Comparison of ENCODE assay signal across 9 mouse cellular contexts in the genomic region with DNA sequence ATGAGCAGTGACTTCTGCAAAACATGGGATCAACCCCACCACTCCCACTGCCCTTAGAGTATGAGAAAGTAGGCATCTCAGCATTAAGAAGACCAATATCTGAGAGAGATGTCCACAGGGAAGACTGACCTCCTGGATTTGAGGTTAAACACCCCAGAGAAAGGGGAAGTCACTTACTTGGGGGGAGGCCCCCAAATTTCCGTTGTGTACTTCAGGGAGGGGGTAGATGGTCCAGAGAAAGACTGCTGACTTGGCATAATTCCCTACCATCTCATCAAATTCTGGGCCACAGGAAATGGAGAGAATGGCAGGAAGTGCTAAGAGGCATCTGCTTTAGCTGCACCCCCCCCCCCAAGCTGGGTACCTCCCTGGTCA. TPM values are rescaled to one million over a fixed set of nuclear protein-coding genes. Genes with fewer than 3 reads are reported as not detected.
DNase-seq lines count a peak whose midpoint lies in the region; ATAC-seq and TF ChIP-seq lines count a peak whose summit lies in the region.
"Had no signal": no experiment of that assay in that cellular context is flagged by ENCODE, and none has a peak within 500 bp of the region (broad histone marks: within the 10 kb centered on the region; RNA-seq: fewer than 3 reads in every experiment).

No protein-coding gene starts in this region.

- H3K27ac ChIP-seq in intestine, embryonic 14.5 days (ENCODE audit: low read depth) = no peak overlapping the region
- no peak overlapping the region for H3K27ac ChIP-seq in intestine, postnatal 0 days (ENCODE audit: low read depth, low read length)
- peak overlapping the region; percentile 92 for H3K27ac ChIP-seq in bone marrow macrophage, adult 2 months (ENCODE audit: insufficient read depth, low read depth, low read length)
- H3K27ac ChIP-seq in hindbrain, embryonic 10.5 days = peak overlapping the region; percentile 92
- H3K27ac ChIP-seq in midbrain, embryonic 11.5 days (ENCODE audit: low read depth, low read length) = no peak overlapping the region

- H3K4me1 ChIP-seq in intestine, embryonic 14.5 days (replicated peaks; ENCODE audit: control insufficient read depth, insufficient read depth, low read length) = peaks cover 4% of the 10 kb centered on the region
- H3K4me1 ChIP-seq in intestine, postnatal 0 days (replicated peaks; ENCODE audit: control insufficient read depth, insufficient read depth, low read length) = peaks cover 6% of the 10 kb centered on the region; the same call in 1 of the 2 replicates
- H3K4me1 ChIP-seq in bone marrow macrophage, adult 2 months (ENCODE audit: control insufficient read depth, insufficient read depth, low read length) = peaks cover 30% of the 10 kb centered on the region
- H3K4me1 ChIP-seq in hindbrain, embryonic 10.5 days (replicated peaks) = peaks cover 42% of the 10 kb centered on the region
- H3K4me1 ChIP-seq in midbrain, embryonic 11.5 days (ENCODE audit: control insufficient read depth, insufficient read depth, low read length) = peaks cover 16% of the 10 kb centered on the region

- no peak overlapping the region for H3K9ac ChIP-seq in intestine, embryonic 14.5 days (ENCODE audit: low read length)
- H3K9ac ChIP-seq in intestine, postnatal 0 days (ENCODE audit: low read depth, low read length) = no peak overlapping the region
- peak overlapping the region; percentile 81; the same call in 1 of the 2 replicates for H3K9ac ChIP-seq in midbrain, embryonic 11.5 days (ENCODE audit: low read length)

- no peaks in the 10 kb centered on the region for H3K27me3 ChIP-seq in intestine, embryonic 14.5 days (replicated peaks; ENCODE audit: control insufficient read depth, insufficient read depth, low read length)
- no peaks in the 10 kb centered on the region for H3K27me3 ChIP-seq in intestine, postnatal 0 days (replicated peaks; ENCODE audit: control insufficient read depth, insufficient read depth, low read length)
- H3K27me3 ChIP-seq in hindbrain, embryonic 10.5 days (ENCODE audit: insufficient read depth, poor library complexity, severe bottlenecking) = no peaks in the 10 kb centered on the region
- H3K27me3 ChIP-seq in midbrain, embryonic 11.5 days (ENCODE audit: control insufficient read depth, insufficient read depth, low read length) = no peaks in the 10 kb centered on the region

- peak overlapping the region; percentile 79 for H3K4me2 ChIP-seq in intestine, embryonic 14.5 days (ENCODE audit: low read length)
- H3K4me2 ChIP-seq in intestine, postnatal 0 days (replicated peaks; ENCODE audit: low read depth) = no peak overlapping the region; the same call in 1 of the 2 replicates
- H3K4me2 ChIP-seq in midbrain, embryonic 11.5 days = peak overlapping the region; percentile 70

- TF ChIP-seq CTCF in intestine, postnatal 0 days (IDR thresholded peaks at IDR 0.05; ENCODE audit: low read depth) = no peak
- TF ChIP-seq CTCF in bone marrow macrophage, adult 2 months (IDR thresholded peaks at IDR 0.05; ENCODE audit: low read depth, low read length) = no peak

- DNase-seq in intestine, embryonic 14.5 days (ENCODE audit: low spot score) = no peak
- DNase-seq in hindbrain, embryonic 10.5 days (ENCODE audit: low spot score) = no peak
- no peak for DNase-seq in midbrain, embryonic 11.5 days (ENCODE audit: low spot score, missing footprints)
- no peak for DNase-seq in left cerebral cortex, postnatal 14 days (ENCODE audit: low spot score in 2 of 2)
- no peak for DNase-seq in layer of hippocampus, postnatal 10 days (ENCODE audit: low spot score in 2 of 2)
- DNase-seq in cerebellum, postnatal 4 days (ENCODE audit: low spot score in 2 of 2) = no peak

- WGBS in intestine, embryonic 14.5 days = 71% methylated on average over 1 of the region's 1 CpGs
- WGBS in intestine, postnatal 0 days = 72% methylated on average over 1 of the region's 1 CpGs
- 79% methylated on average over 1 of the region's 1 CpGs for WGBS in hindbrain, embryonic 10.5 days
- WGBS in midbrain, embryonic 11.5 days = 79% methylated on average over 1 of the region's 1 CpGs

- H3K36me3 ChIP-seq in intestine, embryonic 14.5 days (ENCODE audit: control insufficient read depth, insufficient read depth, low read length) = peaks cover 27% of the 10 kb centered on the region
- peaks cover 22% of the 10 kb centered on the region; the same call in 1 of the 2 replicates for H3K36me3 ChIP-seq in intestine, postnatal 0 days (ENCODE audit: control insufficient read depth, insufficient read depth)
- H3K36me3 ChIP-seq in hindbrain, embryonic 10.5 days = peaks cover 32% of the 10 kb centered on the region
- H3K36me3 ChIP-seq in midbrain, embryonic 11.5 days (ENCODE audit: control insufficient read depth, insufficient read depth, low read length) = peaks cover 9% of the 10 kb centered on the region

- no peak overlapping the region; the same call in 1 of the 2 replicates for H3K4me3 ChIP-seq in intestine, embryonic 14.5 days (ENCODE audit: low read depth, low read length)
- H3K4me3 ChIP-seq in intestine, postnatal 0 days (ENCODE audit: low read depth, low read length) = no peak overlapping the region; the same call in 1 of the 2 replicates
- peak overlapping the region; percentile 70 for H3K4me3 ChIP-seq in bone marrow macrophage, adult 2 months (ENCODE audit: insufficient read depth, low read length)
- H3K4me3 ChIP-seq in hindbrain, embryonic 10.5 days = peak overlapping the region; percentile 77
- peak overlapping the region; percentile 73 for H3K4me3 ChIP-seq in midbrain, embryonic 11.5 days (ENCODE audit: low read depth, low read length)

- H3K9me3 ChIP-seq in intestine, embryonic 14.5 days (ENCODE audit: control insufficient read depth, low read length) = no peaks in the 10 kb centered on the region
- no peaks in the 10 kb centered on the region for H3K9me3 ChIP-seq in intestine, postnatal 0 days (ENCODE audit: control insufficient read depth)
- H3K9me3 ChIP-seq in hindbrain, embryonic 10.5 days = no peaks in the 10 kb centered on the region
- H3K9me3 ChIP-seq in midbrain, embryonic 11.5 days (ENCODE audit: control insufficient read depth, low read length) = no peaks in the 10 kb centered on the region

- no peak for TF ChIP-seq POLR2A in bone marrow macrophage, adult 2 months (IDR thresholded peaks at IDR 0.05; ENCODE audit: borderline replicate concordance, low read depth, low read length)

- no peak for ATAC-seq in intestine, embryonic 14.5 days (replicated peaks; ENCODE audit: low FRiP score, low TSS enrichment, low read depth)
- no peak for ATAC-seq in intestine, postnatal 0 days
- ATAC-seq in midbrain, embryonic 11.5 days (ENCODE audit: low FRiP score) = no peak

- intact Hi-C loops in left cerebral cortex, postnatal 14 days (cut with DNase I) = loop anchor here (5.0 to 10.0 kb wide), 3 partner anchors 74 to 324 kb away; partner anchors contain the start of genes Rnf167, Slc25a11 and Tm4sf5

RNA-seq across cellular contexts. Expression of gene Arrb2, which starts 1.1 kb away (rescaled TPM):
- 15.8 and 17.9 TPM in 2 replicates for polyA plus RNA-seq in intestine, embryonic 14.5 days (2014; fragmentation: Nextera tagmentation; extraction: Ambion mirVana)
- 7.4 and 7.8 TPM in 2 replicates for polyA plus RNA-seq in intestine, postnatal 0 days (2015; fragmentation: Nextera tagmentation; extraction: Ambion mirVana)
- polyA plus RNA-seq in bone marrow macrophage, adult 2 months (2012; ENCODE audit: insufficient read depth, insufficient read length, missing spikeins) = 520 and 549 TPM in 2 replicates
- polyA plus RNA-seq in hindbrain, embryonic 10.5 days (2016; fragmentation: Nextera tagmentation; extraction: Ambion mirVana) = 31.1 and 32.7 TPM in 2 replicates
- 28.9 and 31.3 TPM in 2 replicates for polyA plus RNA-seq in midbrain, embryonic 11.5 days (2014; fragmentation: Nextera tagmentation; extraction: Ambion mirVana)
- 10 to 100 TPM; 75.1 to 78.6 TPM for total RNA-seq in left cerebral cortex, postnatal 14 days (2021)
- total RNA-seq in layer of hippocampus, postnatal 10 days (2021) = 10 to 100 TPM; 92.5 to 96.0 TPM

RNA-seq across cellular contexts. Expression of gene Med11, which starts 18.2 kb away (rescaled TPM):
- 50.7 and 51.6 TPM in 2 replicates for polyA plus RNA-seq in intestine, embryonic 14.5 days (2014; fragmentation: Nextera tagmentation; extraction: Ambion mirVana)
- polyA plus RNA-seq in intestine, postnatal 0 days (2015; fragmentation: Nextera tagmentation; extraction: Ambion mirVana) = 30.1 and 30.7 TPM in 2 replicates
- polyA plus RNA-seq in bone marrow macrophage, adult 2 months (2012; ENCODE audit: insufficient read depth, insufficient read length, missing spikeins) = 40.5 and 41.6 TPM in 2 replicates
- 48.3 and 49.2 TPM in 2 replicates for polyA plus RNA-seq in hindbrain, embryonic 10.5 days (2016; fragmentation: Nextera tagmentation; extraction: Ambion mirVana)
- polyA plus RNA-seq in midbrain, embryonic 11.5 days (2014; fragmentation: Nextera tagmentation; extraction: Ambion mirVana) = 37.7 and 42.1 TPM in 2 replicates
- 10 to 100 TPM; 14.4 to 15.9 TPM for total RNA-seq in left cerebral cortex, postnatal 14 days (2021)
- 10 to 100 TPM; 20.5 TPM for total RNA-seq in layer of hippocampus, postnatal 10 days (2021)

RNA-seq across cellular contexts. Expression of gene Pelp1, which starts 23.7 kb away (rescaled TPM):
- polyA plus RNA-seq in intestine, embryonic 14.5 days (2014; fragmentation: Nextera tagmentation; extraction: Ambion mirVana) = 34.3 and 41.2 TPM in 2 replicates
- polyA plus RNA-seq in intestine, postnatal 0 days (2015; fragmentation: Nextera tagmentation; extraction: Ambion mirVana) = 9.5 and 9.9 TPM in 2 replicates
- polyA plus RNA-seq in bone marrow macrophage, adult 2 months (2012; ENCODE audit: insufficient read depth, insufficient read length, missing spikeins) = 19.3 and 21.2 TPM in 2 replicates
- 50.6 and 53.0 TPM in 2 replicates for polyA plus RNA-seq in hindbrain, embryonic 10.5 days (2016; fragmentation: Nextera tagmentation; extraction: Ambion mirVana)
- polyA plus RNA-seq in midbrain, embryonic 11.5 days (2014; fragmentation: Nextera tagmentation; extraction: Ambion mirVana) = 32.5 and 33.7 TPM in 2 replicates
- 10 to 100 TPM; 38.7 to 39.9 TPM for total RNA-seq in left cerebral cortex, postnatal 14 days (2021)
- 10 to 100 TPM; 41.3 to 46.8 TPM for total RNA-seq in layer of hippocampus, postnatal 10 days (2021)

RNA-seq across cellular contexts. Expression of gene Zmynd15, which starts 25.7 kb away (rescaled TPM):
- polyA plus RNA-seq in intestine, embryonic 14.5 days (2014; fragmentation: Nextera tagmentation; extraction: Ambion mirVana) = 0.75 and 0.92 TPM in 2 replicates
- 1.4 and 1.5 TPM in 2 replicates for polyA plus RNA-seq in intestine, postnatal 0 days (2015; fragmentation: Nextera tagmentation; extraction: Ambion mirVana)
- polyA plus RNA-seq in bone marrow macrophage, adult 2 months (2012; ENCODE audit: insufficient read depth, insufficient read length, missing spikeins) = 21.7 and 23.7 TPM in 2 replicates
- polyA plus RNA-seq in hindbrain, embryonic 10.5 days (2016; fragmentation: Nextera tagmentation; extraction: Ambion mirVana) = 0.25 and 0.30 TPM in 2 replicates
- polyA plus RNA-seq in midbrain, embryonic 11.5 days (2014; fragmentation: Nextera tagmentation; extraction: Ambion mirVana) = 0.18 and 0.26 TPM in 2 replicates
- total RNA-seq in left cerebral cortex, postnatal 14 days (2021) = under 1 TPM; 0.46 to 0.55 TPM
- total RNA-seq in layer of hippocampus, postnatal 10 days (2021) = 1 to 10 TPM in 1 of 2 experiments, under 1 TPM in 1; 0.96 to 1.1 TPM

RNA-seq across cellular contexts. Expression of gene Cxcl16, which starts 26.2 kb away (rescaled TPM):
- 8.0 and 10.0 TPM in 2 replicates for polyA plus RNA-seq in intestine, embryonic 14.5 days (2014; fragmentation: Nextera tagmentation; extraction: Ambion mirVana)
- polyA plus RNA-seq in intestine, postnatal 0 days (2015; fragmentation: Nextera tagmentation; extraction: Ambion mirVana) = 33.8 and 39.3 TPM in 2 replicates
- 434 and 456 TPM in 2 replicates for polyA plus RNA-seq in bone marrow macrophage, adult 2 months (2012; ENCODE audit: insufficient read depth, insufficient read length, missing spikeins)
- 0.31 and 0.41 TPM in 2 replicates for polyA plus RNA-seq in hindbrain, embryonic 10.5 days (2016; fragmentation: Nextera tagmentation; extraction: Ambion mirVana)
- 0.50 and 0.82 TPM in 2 replicates for polyA plus RNA-seq in midbrain, embryonic 11.5 days (2014; fragmentation: Nextera tagmentation; extraction: Ambion mirVana)
- 1 to 10 TPM in 1 of 2 experiments, under 1 TPM in 1; 0.66 to 1.3 TPM for total RNA-seq in left cerebral cortex, postnatal 14 days (2021)
- total RNA-seq in layer of hippocampus, postnatal 10 days (2021) = under 1 TPM; 0.42 to 0.69 TPM
- total RNA-seq: neutrophil, adult 5-6 weeks had no signal

Comparison
In these comparisons a context has a peak if more than half of its experiments do, and no peak if none do; other contexts are left out.
1. H3K27ac ChIP-seq: peak in bone marrow macrophage, adult 2 months (single experiment) and hindbrain, embryonic 10.5 days (single experiment); none in intestine, embryonic 14.5 days (single experiment), intestine, postnatal 0 days (single experiment) and midbrain, embryonic 11.5 days (single experiment).
2. H3K4me3 ChIP-seq: peak in bone marrow macrophage, adult 2 months (single experiment), hindbrain, embryonic 10.5 days (single experiment) and midbrain, embryonic 11.5 days (single experiment); none in intestine, embryonic 14.5 days (single experiment) and intestine, postnatal 0 days (single experiment).
3. RNA of gene Arrb2, which starts 1.1 kb away (polyA plus RNA-seq): 520 to 549 TPM in bone marrow macrophage, adult 2 months; 31.1 to 32.7 TPM in hindbrain, embryonic 10.5 days, 28.9 to 31.3 TPM in midbrain, embryonic 11.5 days, 15.8 to 17.9 TPM in intestine, embryonic 14.5 days and 7.4 to 7.8 TPM in intestine, postnatal 0 days; every median in the first group is over 10 times any median in the second.